Mouse (Mus musculus): ENCODE measurements at regions not wholly inside any gene's neighbourhood (a gene's known extent, or its start where the extent isn't known, plus 50 kb on each side); places are given as distances from the start of the nearest gene placed in this dataset.

DNA sequence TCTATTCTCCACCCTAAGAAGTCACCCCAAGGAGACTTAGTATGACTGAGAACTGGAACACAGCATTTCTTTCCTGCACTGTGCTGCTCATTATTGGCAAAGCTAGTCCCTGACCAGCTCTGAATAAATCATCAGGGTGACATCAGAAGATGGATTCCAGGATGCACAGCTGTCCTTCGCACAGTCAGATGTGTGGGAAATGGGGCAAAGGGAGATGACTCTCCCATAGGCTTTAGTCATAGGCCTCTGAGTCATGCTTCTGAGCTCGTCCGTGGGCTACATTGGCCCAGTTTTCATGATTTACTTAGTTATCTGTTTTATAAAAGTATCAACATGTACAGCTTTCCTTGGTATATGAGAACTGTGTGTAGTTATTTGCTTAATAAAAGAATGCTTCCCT, 125.8 kb upstream of the Sox11 start:
- no peak overlapping the region for H3K9ac ChIP-seq (replicated peaks; ENCODE audit: low read depth, low read length)
- 81% methylated on average over 3 of the region's 3 CpGs for WGBS
- no peak overlapping the region for H3K4me2 ChIP-seq (replicated peaks; ENCODE audit: low read depth, low read length)
- no peaks in the 10 kb centered on the region for H3K27me3 ChIP-seq (ENCODE audit: control insufficient read depth, insufficient read depth, low read length)
- no peaks in the 10 kb centered on the region for H3K9me3 ChIP-seq (ENCODE audit: control insufficient read depth, low read depth, low read length)
- peaks cover 11% of the 10 kb centered on the region for H3K4me1 ChIP-seq (ENCODE audit: control insufficient read depth, insufficient read depth, low read length)
- no peak overlapping the region for H3K4me3 ChIP-seq (ENCODE audit: low read depth, low read length)
- H3K36me3 ChIP-seq (ENCODE audit: control insufficient read depth, insufficient read depth, low read length): no peaks in the 10 kb centered on the region
- ATAC-seq (ENCODE audit: insufficient number of reproducible peaks, insufficient read depth, low FRiP score, low read depth): no peak
- no peak overlapping the region for H3K27ac ChIP-seq (ENCODE audit: low read length)

DNA sequence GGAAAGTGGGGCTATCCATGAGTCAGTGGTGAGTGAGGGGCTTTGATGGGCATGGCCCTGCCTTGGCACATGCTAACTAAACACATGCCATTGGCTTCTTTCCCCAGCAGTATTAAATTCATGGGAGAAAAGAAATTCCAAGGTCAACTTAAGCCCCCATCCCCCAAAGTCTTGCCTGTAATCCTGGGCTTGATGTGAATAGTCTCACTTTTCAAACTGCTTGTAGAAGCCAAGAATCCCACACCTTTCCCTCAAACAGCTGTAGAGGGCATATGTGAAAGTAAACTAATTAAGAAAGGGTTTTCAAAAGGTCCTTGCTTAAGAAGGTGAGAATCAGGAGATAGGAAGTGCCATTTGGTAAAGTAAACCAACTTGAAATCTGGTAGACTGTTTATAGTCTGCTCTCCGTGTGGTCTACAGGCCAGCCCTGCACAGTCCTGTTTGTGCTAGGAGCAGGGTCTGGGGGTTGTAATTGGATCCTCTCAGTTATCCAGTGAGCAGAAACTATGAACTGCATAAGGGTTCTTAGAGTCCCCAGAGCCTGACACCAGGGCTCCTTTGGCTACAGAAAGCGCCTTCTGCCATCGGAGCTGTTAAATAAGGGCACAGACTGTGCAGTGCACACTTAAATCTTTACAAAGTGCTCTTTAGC, 123.3 kb upstream of the Sox11 start:
- no peak overlapping the region for H3K27ac ChIP-seq (ENCODE audit: low read length)
- peaks cover 11% of the 10 kb centered on the region for H3K4me1 ChIP-seq (ENCODE audit: control insufficient read depth, insufficient read depth, low read length)
- H3K9ac ChIP-seq (replicated peaks; ENCODE audit: low read depth, low read length): no peak overlapping the region
- no peaks in the 10 kb centered on the region for H3K27me3 ChIP-seq (ENCODE audit: control insufficient read depth, insufficient read depth, low read length)
- no peak for ATAC-seq (ENCODE audit: insufficient number of reproducible peaks, insufficient read depth, low FRiP score, low read depth)
- no peak overlapping the region for H3K4me2 ChIP-seq (replicated peaks; ENCODE audit: low read depth, low read length)
- H3K9me3 ChIP-seq (ENCODE audit: control insufficient read depth, low read depth, low read length): no peaks in the 10 kb centered on the region
- no peaks in the 10 kb centered on the region for H3K36me3 ChIP-seq (ENCODE audit: control insufficient read depth, insufficient read depth, low read length)
- no peak overlapping the region for H3K4me3 ChIP-seq (ENCODE audit: low read depth, low read length)
- WGBS: 22% methylated on average over 3 of the region's 3 CpGs

DNA sequence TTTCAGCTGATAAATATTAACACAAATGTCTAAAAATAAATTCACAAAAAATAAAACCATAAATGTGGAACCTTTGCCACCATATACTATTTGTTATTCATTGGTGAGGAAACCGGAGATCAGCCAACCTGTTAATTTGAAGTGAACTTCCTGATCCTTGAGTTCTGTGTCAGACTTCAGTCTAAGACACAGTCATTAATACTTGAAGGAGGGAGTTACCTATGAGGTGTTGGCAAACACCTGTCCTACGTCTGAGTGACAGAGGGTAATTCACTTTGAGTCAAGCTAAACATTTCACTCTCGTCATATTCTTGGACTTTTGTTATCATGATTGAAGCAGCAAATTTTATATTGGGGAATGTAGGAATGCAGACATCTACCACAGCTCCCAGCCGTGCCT, 116.3 kb upstream of the Sox11 start:
- Histone ChIP-seq H3K9ac (replicated peaks; ENCODE audit: low read depth, low read length) (no peak overlapping the region), H3K27me3 (ENCODE audit: control insufficient read depth, insufficient read depth, low read length) (no peaks in the 10 kb centered on the region), H3K9me3 (ENCODE audit: control insufficient read depth, low read depth, low read length) (no peaks in the 10 kb centered on the region; the same call in 1 of the 2 replicates), H3K36me3 (ENCODE audit: control insufficient read depth, insufficient read depth, low read length) (no peaks in the 10 kb centered on the region), H3K4me1 (ENCODE audit: control insufficient read depth, insufficient read depth, low read length) (no peaks in the 10 kb centered on the region), H3K4me2 (replicated peaks; ENCODE audit: low read depth, low read length) (no peak overlapping the region), H3K4me3 (ENCODE audit: low read depth, low read length) (no peak overlapping the region), H3K27ac (ENCODE audit: low read length) (no peak overlapping the region)
- WGBS: 49% methylated on average over 4 of the region's 4 CpGs
- ATAC-seq (ENCODE audit: insufficient number of reproducible peaks, insufficient read depth, low FRiP score, low read depth): no peak

DNA sequence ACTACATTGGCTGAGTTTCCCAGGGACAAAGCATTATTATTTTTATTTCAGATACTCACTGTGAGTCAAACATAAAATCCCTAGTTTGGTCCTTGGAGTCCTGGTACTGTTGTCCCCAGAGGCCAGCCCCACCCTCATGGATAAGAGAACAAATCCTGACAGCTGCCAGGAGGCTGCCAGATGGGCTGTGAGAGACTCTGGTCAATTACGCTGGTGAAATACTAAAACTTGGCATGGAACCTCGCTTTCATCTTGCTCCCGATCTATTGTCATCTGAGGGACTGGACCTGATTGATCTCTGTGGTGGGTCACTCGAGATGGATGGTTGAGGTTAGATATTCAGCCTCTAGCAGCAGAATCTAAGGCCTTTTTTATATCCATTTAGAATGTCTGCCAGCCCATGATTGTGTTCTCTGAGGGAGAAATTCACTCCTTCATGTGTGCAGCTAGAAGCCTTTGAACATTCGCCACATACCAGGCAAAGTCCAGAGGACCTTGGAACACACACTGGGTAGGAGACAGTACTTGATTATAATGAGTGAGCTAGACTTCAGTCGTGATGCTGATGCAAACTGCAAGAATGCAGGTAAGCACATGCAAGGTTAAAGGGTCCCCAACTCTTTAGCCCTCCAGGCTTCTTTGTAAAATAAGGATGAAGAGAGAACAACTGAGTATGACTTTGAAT, 95.4 kb upstream of the Sox11 start:
- Histone ChIP-seq H3K9me3 (ENCODE audit: control insufficient read depth, low read depth, low read length) (no peaks in the 10 kb centered on the region), H3K27me3 (ENCODE audit: control insufficient read depth, insufficient read depth, low read length) (no peaks in the 10 kb centered on the region), H3K36me3 (ENCODE audit: control insufficient read depth, insufficient read depth, low read length) (no peaks in the 10 kb centered on the region), H3K9ac (replicated peaks; ENCODE audit: low read depth, low read length) (no peak overlapping the region), H3K4me3 (ENCODE audit: low read depth, low read length) (no peak overlapping the region), H3K4me2 (replicated peaks; ENCODE audit: low read depth, low read length) (no peak overlapping the region), H3K27ac (ENCODE audit: low read length) (no peak overlapping the region), H3K4me1 (ENCODE audit: control insufficient read depth, insufficient read depth, low read length) (no peaks in the 10 kb centered on the region)
- no peak for ATAC-seq (ENCODE audit: insufficient number of reproducible peaks, insufficient read depth, low FRiP score, low read depth)
- WGBS: 54% methylated on average over 6 of the region's 6 CpGs

- no peaks in the 10 kb centered on the region for H3K4me1 ChIP-seq (ENCODE audit: control insufficient read depth, insufficient read depth, low read length)
- no peaks in the 10 kb centered on the region for H3K27me3 ChIP-seq (ENCODE audit: control insufficient read depth, insufficient read depth, low read length)
- H3K9ac ChIP-seq (replicated peaks; ENCODE audit: low read depth, low read length): no peak overlapping the region
- no peaks in the 10 kb centered on the region for H3K9me3 ChIP-seq (ENCODE audit: control insufficient read depth, low read depth, low read length)
- 74% methylated on average over 2 of the region's 2 CpGs for WGBS
- H3K4me3 ChIP-seq (ENCODE audit: low read depth, low read length): no peak overlapping the region
- H3K27ac ChIP-seq (ENCODE audit: low read length): no peak overlapping the region
- no peaks in the 10 kb centered on the region for H3K36me3 ChIP-seq (ENCODE audit: control insufficient read depth, insufficient read depth, low read length)
- ATAC-seq (ENCODE audit: insufficient number of reproducible peaks, insufficient read depth, low FRiP score, low read depth): no peak
- no peak overlapping the region for H3K4me2 ChIP-seq (replicated peaks; ENCODE audit: low read depth, low read length)
Observed at GRCm38 (mm10) chr12:27431338-27431737, 89.0 kb upstream of the Sox11 start.

GRCm38 (mm10) chr12:27417387-27418009, 75.1 kb upstream of the Sox11 start:
- Histone ChIP-seq H3K9ac (replicated peaks; ENCODE audit: low read depth, low read length) (no peak overlapping the region), H3K4me1 (ENCODE audit: control insufficient read depth, insufficient read depth, low read length) (no peaks in the 10 kb centered on the region), H3K9me3 (ENCODE audit: control insufficient read depth, low read depth, low read length) (no peaks in the 10 kb centered on the region), H3K27me3 (ENCODE audit: control insufficient read depth, insufficient read depth, low read length) (no peaks in the 10 kb centered on the region), H3K4me3 (ENCODE audit: low read depth, low read length) (no peak overlapping the region), H3K36me3 (ENCODE audit: control insufficient read depth, insufficient read depth, low read length) (no peaks in the 10 kb centered on the region), H3K4me2 (replicated peaks; ENCODE audit: low read depth, low read length) (no peak overlapping the region), H3K27ac (ENCODE audit: low read length) (no peak overlapping the region)
- ATAC-seq (ENCODE audit: insufficient number of reproducible peaks, insufficient read depth, low FRiP score, low read depth): no peak
- 83% methylated on average over 8 of the region's 8 CpGs for whole genome bisulfite sequencing

DNA sequence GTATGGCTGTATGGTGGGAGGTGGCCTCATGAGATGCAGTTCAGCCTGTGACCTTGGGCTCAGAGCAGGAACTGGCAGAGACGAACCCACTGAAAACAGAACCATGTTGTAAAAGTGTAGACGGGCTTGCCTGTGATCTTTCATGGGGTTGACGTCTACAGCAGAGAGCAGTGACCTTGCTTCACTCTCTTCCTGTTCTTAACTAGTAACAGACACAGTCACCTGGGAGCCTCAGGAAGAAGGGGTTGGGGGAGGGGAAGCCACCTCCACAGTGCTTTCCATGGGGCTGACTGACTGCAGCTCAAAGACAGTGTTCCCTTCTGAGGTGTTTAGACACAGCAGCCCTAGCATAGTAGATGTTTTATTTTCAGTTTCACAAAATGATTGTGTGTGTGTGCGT, 68.2 kb upstream of the Sox11 start:
- H3K27ac ChIP-seq (ENCODE audit: low read length): no peak overlapping the region
- WGBS: 42% methylated on average over 4 of the region's 4 CpGs
- H3K4me1 ChIP-seq (ENCODE audit: control insufficient read depth, insufficient read depth, low read length): no peaks in the 10 kb centered on the region
- no peak overlapping the region for H3K4me2 ChIP-seq (replicated peaks; ENCODE audit: low read depth, low read length)
- H3K27me3 ChIP-seq (ENCODE audit: control insufficient read depth, insufficient read depth, low read length): no peaks in the 10 kb centered on the region
- no peak for ATAC-seq (ENCODE audit: insufficient number of reproducible peaks, insufficient read depth, low FRiP score, low read depth)
- H3K4me3 ChIP-seq (ENCODE audit: low read depth, low read length): no peak overlapping the region
- no peaks in the 10 kb centered on the region for H3K9me3 ChIP-seq (ENCODE audit: control insufficient read depth, low read depth, low read length)
- H3K9ac ChIP-seq (replicated peaks; ENCODE audit: low read depth, low read length): no peak overlapping the region
- H3K36me3 ChIP-seq (ENCODE audit: control insufficient read depth, insufficient read depth, low read length): no peaks in the 10 kb centered on the region

DNA sequence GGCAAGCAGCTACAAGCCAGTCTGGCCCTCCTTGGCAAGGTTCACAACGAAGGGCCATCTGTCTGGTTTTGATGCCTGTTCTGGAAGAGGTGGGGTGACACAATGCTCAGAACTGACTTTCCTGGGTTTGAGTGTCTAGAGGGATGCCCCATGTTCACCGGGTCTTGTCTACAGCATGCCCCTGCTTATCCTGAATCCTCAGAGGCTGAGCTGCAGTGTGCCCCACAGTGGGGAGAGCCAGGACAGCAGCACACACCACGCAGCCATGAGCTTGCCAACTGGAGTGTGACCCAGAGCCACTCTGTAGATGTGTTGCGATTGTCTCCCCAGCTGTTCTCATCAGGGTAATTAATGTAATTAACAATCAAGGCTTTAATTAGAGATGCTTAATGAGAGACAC, 66.1 kb upstream of the Sox11 start:
- Histone ChIP-seq H3K9ac (replicated peaks; ENCODE audit: low read depth, low read length) (no peak overlapping the region), H3K36me3 (ENCODE audit: control insufficient read depth, insufficient read depth, low read length) (no peaks in the 10 kb centered on the region), H3K27ac (ENCODE audit: low read length) (no peak overlapping the region), H3K27me3 (ENCODE audit: control insufficient read depth, insufficient read depth, low read length) (no peaks in the 10 kb centered on the region), H3K9me3 (ENCODE audit: control insufficient read depth, low read depth, low read length) (no peaks in the 10 kb centered on the region), H3K4me1 (ENCODE audit: control insufficient read depth, insufficient read depth, low read length) (no peaks in the 10 kb centered on the region), H3K4me2 (replicated peaks; ENCODE audit: low read depth, low read length) (no peak overlapping the region), H3K4me3 (ENCODE audit: low read depth, low read length) (no peak overlapping the region)
- WGBS: 71% methylated on average over 4 of the region's 4 CpGs
- ATAC-seq (ENCODE audit: insufficient number of reproducible peaks, insufficient read depth, low FRiP score, low read depth): no peak
